Mouse (Mus musculus): ENCODE results near the gene Clybl.

GRCm38 (mm10) chr14:122359136-122359905, 177.8 kb downstream of the Clybl start:
- TF ChIP-seq TCF12 (IDR thresholded peaks at IDR 0.05; ENCODE audit: low read depth, low read length) = no peak
- no peak for TF ChIP-seq CHD2 (IDR thresholded peaks at IDR 0.05; ENCODE audit: low read length)
- TF ChIP-seq GABPA (IDR thresholded peaks at IDR 0.05; ENCODE audit: low read depth, low read length) = no peak
- no peak for TF ChIP-seq CTCF (IDR thresholded peaks at IDR 0.05 in 2 of 3, conservative IDR thresholded peaks at IDR 0.05 in 1 of 3; ENCODE audit: control insufficient read depth in 1 of 3, insufficient read depth in 1 of 3, low read depth in 2 of 3, low read length in 3 of 3, poor library complexity in 1 of 3, severe bottlenecking in 1 of 3)
- TF ChIP-seq SMC3 (IDR thresholded peaks at IDR 0.05; ENCODE audit: low read depth, low read length) = no peak
- no peak for TF ChIP-seq POLR2A (IDR thresholded peaks at IDR 0.05; ENCODE audit: control insufficient read depth in 1 of 2, insufficient read depth in 1 of 2, low read depth in 1 of 2, low read length in 2 of 2, poor library complexity in 1 of 2)
- no peak for TF ChIP-seq BHLHE40 (IDR thresholded peaks at IDR 0.05; ENCODE audit: borderline replicate concordance, low read depth, low read length)
- TF ChIP-seq MXI1 (IDR thresholded peaks at IDR 0.05; ENCODE audit: low read depth, low read length) = no peak
- no peak for TF ChIP-seq EP300 (IDR thresholded peaks at IDR 0.05; ENCODE audit: low read depth in 1 of 2, low read length in 2 of 2)
